15 mouse cellular contexts compared by ENCODE assay signal in the genomic region with DNA sequence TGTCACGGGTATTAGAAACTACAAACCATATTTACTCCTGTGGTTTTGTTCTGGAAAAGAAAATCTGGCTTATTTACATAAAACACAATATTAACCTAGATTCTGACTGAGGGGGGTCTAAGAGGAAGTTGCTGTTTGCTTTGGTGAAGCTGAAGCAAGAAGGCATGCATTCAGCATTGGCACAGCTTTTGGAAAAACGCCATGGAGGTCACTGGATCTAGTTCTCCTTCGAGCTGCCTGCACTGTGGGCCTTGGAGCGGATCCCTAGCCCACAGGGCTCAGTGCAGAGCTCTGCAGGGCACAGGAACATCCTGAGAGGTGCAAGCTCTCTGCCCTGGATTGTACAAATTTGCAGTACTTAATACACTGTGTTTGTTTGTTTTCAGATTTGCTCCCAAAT. TPM values are rescaled to one million over a fixed set of nuclear protein-coding genes. Genes with fewer than 3 reads are reported as not detected.
DNase-seq lines count a peak whose midpoint lies in the region; ATAC-seq lines count a peak whose summit lies in the region.
"Had no signal": no experiment of that assay in that cellular context is flagged by ENCODE, and none has a peak within 500 bp of the region (broad histone marks: within the 10 kb centered on the region; RNA-seq: fewer than 3 reads in every experiment).

No protein-coding gene starts in this region.

- peak; percentile 3 for DNase-seq in adrenal gland, adult 2 months
- DNase-seq in adrenal gland, adult 18-20 months (ENCODE audit: low spot score in 2 of 2) = no peak
- DNase-seq in kidney, postnatal 14 days = peak; percentile 18
- no peak for DNase-seq in kidney, adult 11 months
- peak; percentile 68 for DNase-seq in cerebellum, adult 9-11 months
- DNase-seq in lung, postnatal 25 days (ENCODE audit: low spot score) = peak; percentile 6
- no peak for DNase-seq in layer of hippocampus, postnatal 36 days

- no peak for ATAC-seq in frontal cortex, adult (ENCODE audit: low TSS enrichment)
- ATAC-seq: liver, embryonic 12.5 days had no signal

RNA-seq across cellular contexts. Expression of a gene that starts 27.7 kb away (rescaled TPM):
- not detected for total RNA-seq in adrenal gland, adult 2 months (2021)
- 0.07 TPM in 1 of 2 replicates, not detected in the other for polyA plus RNA-seq in adrenal gland, adult 2 months (2012; rRNA removed)
- not detected for total RNA-seq in adrenal gland, adult 18-20 months (2021)
- total RNA-seq in layer of hippocampus, postnatal 36 days (2021) = not detected
- total RNA-seq: MEL had no signal
- polyA plus RNA-seq: erythroblast, embryonic 14.5 days; midbrain, embryonic 12.5 days had no signal

RNA-seq across cellular contexts. Expression of a gene that starts 36.8 kb away (rescaled TPM):
- total RNA-seq in adrenal gland, adult 2 months (2021) = 1 to 10 TPM; 2.2 to 3.2 TPM
- 0.39 and 0.94 TPM in 2 replicates for polyA plus RNA-seq in adrenal gland, adult 2 months (2012; rRNA removed)
- 1 to 10 TPM; 2.4 to 7.8 TPM for total RNA-seq in adrenal gland, adult 18-20 months (2021)
- total RNA-seq in layer of hippocampus, postnatal 36 days (2021) = not detected

RNA-seq across cellular contexts. Expression of a gene that starts 40.8 kb away (rescaled TPM):
- total RNA-seq in adrenal gland, adult 2 months (2021) = 10 to 100 TPM in 1 of 2 experiments, 1 to 10 TPM in 1; 9.5 to 17.8 TPM
- 9.5 and 17.9 TPM in 2 replicates for polyA plus RNA-seq in adrenal gland, adult 2 months (2012; rRNA removed)
- 10 to 100 TPM in 1 of 2 experiments, 1 to 10 TPM in 1; 9.7 to 25.7 TPM for total RNA-seq in adrenal gland, adult 18-20 months (2021)
- 1 to 10 TPM; 1.7 to 4.1 TPM for total RNA-seq in layer of hippocampus, postnatal 36 days (2021)

RNA-seq across cellular contexts. Expression of a gene that starts 54.4 kb away (rescaled TPM):
- total RNA-seq in adrenal gland, adult 2 months (2021) = not detected
- polyA plus RNA-seq in adrenal gland, adult 2 months (2012; rRNA removed) = 0.10 TPM in 1 of 2 replicates, not detected in the other
- total RNA-seq in adrenal gland, adult 18-20 months (2021) = not detected
- total RNA-seq in layer of hippocampus, postnatal 36 days (2021) = not detected
- total RNA-seq: heart, adult 2 months; layer of hippocampus, adult 2 months; MEL had no signal
- polyA plus RNA-seq: heart, adult 2 months; hindbrain, embryonic 13.5 days; liver, embryonic 12.5 days; midbrain, embryonic 12.5 days had no signal

Comparison
In these comparisons a context has a peak if more than half of its experiments do, and no peak if none do; other contexts are left out.
1. DNase-seq: peak in adrenal gland, adult 2 months (single experiment), kidney, postnatal 14 days (single experiment), cerebellum, adult 9-11 months (single experiment) and lung, postnatal 25 days (single experiment); none in adrenal gland, adult 18-20 months (0 of 2), kidney, adult 11 months (single experiment) and layer of hippocampus, postnatal 36 days (0 of 2).